In the genomic region with DNA sequence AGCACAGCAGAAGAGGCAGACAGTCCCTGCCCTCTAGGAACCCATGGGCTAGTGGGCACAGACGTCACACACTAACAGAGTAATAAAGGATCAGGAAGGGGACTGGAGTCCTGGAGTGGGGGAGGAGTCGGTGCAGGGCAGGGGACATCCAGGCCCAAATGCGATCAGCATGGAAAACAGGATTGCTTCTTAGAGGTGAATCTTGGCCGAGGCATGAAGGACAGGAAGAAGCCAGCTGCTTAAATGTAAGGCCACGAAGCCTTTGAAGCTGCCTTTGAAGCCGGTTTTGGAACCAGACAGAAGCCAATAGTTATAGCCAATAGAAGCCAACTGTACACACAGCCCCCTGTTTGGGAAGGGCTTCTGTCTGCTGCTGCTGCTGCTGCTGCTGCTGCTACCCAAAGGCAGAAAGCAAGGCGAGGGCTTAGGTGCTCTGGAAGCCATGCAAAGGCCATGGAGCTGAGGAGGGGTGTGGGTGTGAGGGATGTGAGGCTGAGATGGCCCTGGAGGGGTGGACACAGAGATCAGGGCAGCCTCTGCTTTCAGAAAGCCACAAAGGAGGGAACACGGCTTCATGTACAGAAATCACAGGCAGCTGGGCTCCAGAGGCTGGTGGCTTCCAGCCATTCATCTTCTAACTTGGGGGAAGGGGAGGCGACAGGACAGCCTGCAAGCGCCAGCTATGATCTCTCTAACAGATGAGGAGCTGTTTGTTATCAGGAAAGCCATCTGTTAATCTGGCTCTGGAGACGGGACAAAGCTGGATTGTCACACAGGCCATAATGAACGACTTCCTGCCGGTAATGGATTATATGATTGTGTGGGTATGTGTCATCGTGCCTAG, we compare ENCODE assay signal across 8 mouse cellular contexts. TPM values are rescaled to one million over a fixed set of nuclear protein-coding genes. Genes with fewer than 3 reads are reported as not detected.
DNase-seq lines count a peak whose midpoint lies in the region; ATAC-seq lines count a peak whose summit lies in the region.

No protein-coding gene starts in this region.

- peak; percentile 41 for ATAC-seq in hindbrain, embryonic 16.5 days
- ATAC-seq in limb, embryonic 15.5 days (ENCODE audit: insufficient number of reproducible peaks, low FRiP score, low TSS enrichment, low read depth), result no peak
- peak; percentile 28; the same call in 1 of the 2 replicates for ATAC-seq in stomach, embryonic 15.5 days (ENCODE audit: insufficient read depth, low FRiP score, low read depth)

- peaks cover 8% of the 10 kb centered on the region for H3K4me1 ChIP-seq in hindbrain, embryonic 16.5 days (ENCODE audit: control insufficient read depth, insufficient read depth, low read depth, low read length)
- peaks cover 35% of the 10 kb centered on the region for H3K4me1 ChIP-seq in limb, embryonic 15.5 days
- peaks cover 23% of the 10 kb centered on the region for H3K4me1 ChIP-seq in stomach, embryonic 15.5 days

- H3K27me3 ChIP-seq in hindbrain, embryonic 16.5 days (replicated peaks; ENCODE audit: control insufficient read depth, insufficient read depth, low read length), result peaks cover 4% of the 10 kb centered on the region; the same call in 1 of the 2 replicates
- no peaks in the 10 kb centered on the region for H3K27me3 ChIP-seq in limb, embryonic 15.5 days
- no peaks in the 10 kb centered on the region for H3K27me3 ChIP-seq in stomach, embryonic 15.5 days (replicated peaks)

- no peaks in the 10 kb centered on the region for H3K36me3 ChIP-seq in hindbrain, embryonic 16.5 days (ENCODE audit: control insufficient read depth, insufficient read depth, low read length)
- no peaks in the 10 kb centered on the region for H3K36me3 ChIP-seq in limb, embryonic 15.5 days
- H3K36me3 ChIP-seq in stomach, embryonic 15.5 days, result no peaks in the 10 kb centered on the region

- H3K4me3 ChIP-seq in hindbrain, embryonic 16.5 days (ENCODE audit: low read length), result no peak overlapping the region
- H3K4me3 ChIP-seq in limb, embryonic 15.5 days, result no peak overlapping the region
- H3K4me3 ChIP-seq in stomach, embryonic 15.5 days (replicated peaks), result no peak overlapping the region

- peak; percentile 61 for DNase-seq in MN1 (ENCODE audit: low spot score)
- DNase-seq in adrenal gland, postnatal 36 days, result peak; percentile 39 to 43
- no peak for DNase-seq in cerebellum, adult 11 months
- DNase-seq in urinary bladder, adult 18-20 months (ENCODE audit: low spot score in 2 of 2), result no peak
- DNase-seq in urinary bladder, postnatal 4 days (ENCODE audit: low spot score in 2 of 2), result no peak

- H3K27ac ChIP-seq in hindbrain, embryonic 16.5 days (ENCODE audit: low read depth, low read length), result peak overlapping the region; percentile 73
- H3K27ac ChIP-seq in limb, embryonic 15.5 days, result peak overlapping the region; percentile 73
- H3K27ac ChIP-seq in stomach, embryonic 15.5 days, result peak overlapping the region; percentile 89

- H3K9me3 ChIP-seq in hindbrain, embryonic 16.5 days (ENCODE audit: control insufficient read depth, low read length), result no peaks in the 10 kb centered on the region
- H3K9me3 ChIP-seq in limb, embryonic 15.5 days, result no peaks in the 10 kb centered on the region
- no peaks in the 10 kb centered on the region for H3K9me3 ChIP-seq in stomach, embryonic 15.5 days

- WGBS in hindbrain, embryonic 16.5 days, result 31% methylated on average over 14 of the region's 14 CpGs
- 22% methylated on average over 14 of the region's 14 CpGs for WGBS in limb, embryonic 15.5 days
- WGBS in stomach, embryonic 15.5 days, result 28% methylated on average over 14 of the region's 14 CpGs

- peak overlapping the region; percentile 26; the same call in 1 of the 2 replicates for H3K9ac ChIP-seq in hindbrain, embryonic 16.5 days (ENCODE audit: low read depth, low read length)
- H3K9ac ChIP-seq in limb, embryonic 15.5 days, result no peak overlapping the region
- H3K9ac ChIP-seq in stomach, embryonic 15.5 days, result no peak overlapping the region

- no peak overlapping the region for H3K4me2 ChIP-seq in hindbrain, embryonic 16.5 days (ENCODE audit: low read length)
- no peak overlapping the region for H3K4me2 ChIP-seq in limb, embryonic 15.5 days
- H3K4me2 ChIP-seq in stomach, embryonic 15.5 days, result no peak overlapping the region

RNA-seq across cellular contexts. Expression of gene Fbln1, which starts 5.1 kb away (rescaled TPM):
- 10 to 100 TPM; 36.8 to 47.6 TPM for total RNA-seq in adrenal gland, postnatal 36 days (2021)
- 52.0 and 59.4 TPM in 2 replicates for polyA plus RNA-seq in hindbrain, embryonic 16.5 days (2015; fragmentation: Nextera tagmentation; extraction: Ambion mirVana)
- polyA plus RNA-seq in limb, embryonic 15.5 days (2015; fragmentation: Nextera tagmentation; extraction: Ambion mirVana), result 258 and 267 TPM in 2 replicates
- polyA plus RNA-seq in stomach, embryonic 15.5 days (2015; fragmentation: Nextera tagmentation; extraction: Ambion mirVana), result 209 and 235 TPM in 2 replicates

Comparison
In these comparisons a context has a peak if more than half of its experiments do, and no peak if none do; other contexts are left out.
1. DNase-seq: peak in MN1 (single experiment) and adrenal gland, postnatal 36 days (2 of 2); none in cerebellum, adult 11 months (single experiment), urinary bladder, adult 18-20 months (0 of 2) and urinary bladder, postnatal 4 days (0 of 2).
2. Peak in every context shown above with its lines, with median percentiles within 50 percentile points of each other: H3K27ac ChIP-seq.